Mouse (Mus musculus) frontal cortex, adult (tissue): ENCODE data around the gene Mcrip1.
"Not testable (repeated sequence)": the region's sequence is repeated elsewhere in the genome, so short reads cannot be mapped to it uniquely, and the experiment has no call there.

Experiments used
- ATAC-seq: cut with Nextera tagmentation; 2 replicates; pipeline ENCODE4 v1.9.2; 2017; ENCODE audit warnings: mild to moderate bottlenecking, moderate library complexity, mixed read lengths; ENCODE audit not compliant: low TSS enrichment

Mcrip1 gene

GRCm38 (mm10) chr11:120549168-120549945, at the start of gene Mcrip1:
Gene Mcrip1 (minus strand): TSS chr11:120549727.
- peak; percentile 87 for ATAC-seq

- no peak for ATAC-seq
Measured at GRCm38 (mm10) chr11:120598990-120599549, 49.5 kb upstream of the Mcrip1 start.

GRCm38 (mm10) chr11:120598283-120598989, 48.9 kb upstream of the Mcrip1 start, which contains the start of the genes Alyref and Anapc11:
Gene Alyref (minus strand): TSS chr11:120598365.
Gene Anapc11 (plus strand): TSS chr11:120598421.
- ATAC-seq = peak; percentile 99

GRCm38 (mm10) chr11:120597240-120598235, 48.0 kb upstream of the Mcrip1 start:
- ATAC-seq = no peak; the same call in 1 of the 2 replicates

DNA sequence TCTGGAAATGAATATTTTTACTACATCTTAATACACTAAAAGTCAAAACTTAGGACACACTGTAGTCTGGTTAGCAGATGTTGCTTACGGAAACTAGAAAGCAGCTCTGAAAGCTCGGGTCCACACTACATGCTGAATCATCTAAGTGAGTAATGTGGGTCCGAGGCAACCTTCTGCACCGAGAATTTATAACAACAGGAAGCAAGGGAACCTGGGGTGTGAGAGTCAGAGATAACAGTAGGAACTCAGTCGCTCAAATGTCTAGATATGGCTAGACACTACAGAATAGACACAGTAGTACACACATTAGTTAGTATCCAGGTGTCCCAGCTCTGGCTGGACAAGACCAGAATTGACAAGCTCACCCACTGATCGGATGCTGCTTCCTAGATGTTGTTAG, 39.0 kb upstream of the Mcrip1 start:
- no peak for ATAC-seq

- ATAC-seq = no peak
Measured at GRCm38 (mm10) chr11:120583937-120584336, 34.4 kb upstream of the Mcrip1 start.

GRCm38 (mm10) chr11:120582982-120583293, 33.4 kb upstream of the Mcrip1 start:
- ATAC-seq = not testable (repeated sequence)

DNA sequence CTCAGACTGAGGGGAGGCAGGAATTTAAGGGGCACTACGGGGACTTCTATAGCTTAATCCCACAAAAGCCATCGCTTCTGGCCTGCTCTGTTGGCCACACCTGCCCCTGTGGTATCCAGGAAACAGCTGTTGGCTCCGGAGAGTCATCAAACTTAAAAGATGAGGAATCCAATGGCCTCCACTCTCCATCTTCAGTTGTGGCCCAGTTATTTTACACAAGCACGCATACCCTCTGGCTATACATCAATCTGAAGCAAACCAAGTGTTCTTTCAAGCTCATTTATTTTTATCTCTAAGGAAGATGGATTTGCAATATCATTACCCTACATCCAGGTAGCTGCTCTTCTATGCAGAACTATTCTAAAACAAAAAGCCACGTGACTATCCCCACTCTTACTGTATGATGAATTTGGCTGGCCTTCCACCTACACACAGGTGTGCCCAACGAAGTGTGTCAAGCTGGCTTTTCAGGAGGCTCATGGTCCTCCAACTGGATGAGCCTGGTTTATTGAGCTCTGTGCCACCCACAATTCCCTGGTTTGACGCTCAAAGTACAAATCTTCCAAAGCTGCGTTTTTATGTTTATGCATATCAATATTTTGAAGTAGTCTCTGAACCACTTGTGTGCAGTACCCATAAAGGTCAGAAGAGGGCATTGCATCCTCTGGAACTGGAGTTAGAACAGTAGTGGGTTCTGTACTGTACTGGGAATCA, 32.9 kb upstream of the Mcrip1 start:
- ATAC-seq = no peak

DNA sequence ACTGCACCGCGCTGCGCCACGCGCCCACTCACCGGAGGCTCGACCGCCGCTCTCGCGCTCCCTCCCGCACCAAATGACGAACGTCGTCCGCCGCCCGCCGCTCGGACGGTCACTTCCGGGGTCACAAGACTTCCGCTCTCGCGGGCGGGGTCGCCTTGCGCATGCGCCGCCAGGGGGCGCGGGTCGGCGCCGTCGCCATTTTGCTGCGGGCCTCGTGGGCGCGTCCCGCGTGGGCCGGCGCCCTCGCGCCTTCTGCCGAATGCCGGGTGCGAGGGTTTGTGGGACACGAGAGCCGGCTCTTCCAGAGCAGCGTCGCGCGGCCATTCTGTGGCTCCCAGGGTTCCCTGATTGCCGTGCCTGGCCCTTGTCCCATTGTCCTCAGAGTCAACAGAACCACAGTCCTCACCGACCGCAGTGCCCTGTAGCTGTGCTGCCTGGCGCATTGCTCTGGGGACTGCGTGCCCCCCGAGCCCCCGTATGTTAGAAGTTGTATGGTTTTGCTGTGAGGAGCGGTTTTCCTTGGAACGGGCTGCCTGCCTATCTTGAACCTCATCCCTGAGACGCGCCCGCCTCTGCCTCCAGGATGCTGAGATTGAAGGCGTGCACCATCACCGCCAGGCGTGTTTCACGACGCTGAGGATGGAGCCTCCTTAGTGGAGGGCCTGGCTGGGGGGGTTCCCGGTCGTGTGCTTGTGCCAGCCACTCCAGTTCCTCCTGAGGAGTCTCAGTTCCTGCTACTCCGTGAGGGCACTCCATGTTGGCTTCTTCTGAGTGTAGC, 32.2 kb upstream of the Mcrip1 start, which contains the start of gene Arhgdia:
Gene Arhgdia, minus strand, starts transcription at position 135 of the 778 bp plus-strand sequence.
- ATAC-seq = peak; percentile 57; the same call in 1 of the 2 replicates

GRCm38 (mm10) chr11:120580871-120581331, 31.4 kb upstream of the Mcrip1 start:
- ATAC-seq = 0 out of 2 replicates have a peak, but pooled peaks have one; percentile 12

GRCm38 (mm10) chr11:120580190-120580589, 30.7 kb upstream of the Mcrip1 start:
- ATAC-seq = no peak

GRCm38 (mm10) chr11:120579316-120580107, 30.0 kb upstream of the Mcrip1 start:
- no peak for ATAC-seq

DNA sequence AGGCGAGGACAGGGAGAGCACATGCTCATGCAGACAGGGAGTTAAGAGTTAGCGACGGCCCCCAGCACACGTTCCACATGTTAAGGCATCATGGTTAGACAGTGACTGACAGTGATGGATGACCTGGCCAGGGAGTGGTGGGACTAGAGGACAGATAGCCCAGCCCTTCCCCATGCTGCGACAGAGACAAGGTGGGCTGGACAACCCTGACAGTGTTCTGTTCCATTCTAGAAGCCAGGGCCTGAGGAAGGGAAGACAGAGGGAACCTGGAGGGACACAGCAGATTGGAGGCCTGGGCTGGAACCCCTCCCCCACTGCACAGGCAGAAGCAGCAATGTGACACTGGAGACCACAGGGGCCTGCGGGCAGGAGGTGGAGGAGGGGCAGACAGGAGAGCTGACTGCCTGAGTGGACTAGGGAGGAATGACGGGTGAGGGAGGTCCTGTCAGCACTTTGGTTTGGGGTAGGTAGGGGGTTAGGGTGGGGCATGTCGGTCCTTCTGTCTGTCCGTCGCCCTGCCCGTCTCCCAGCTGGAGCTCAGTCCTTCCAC, 29.2 kb upstream of the Mcrip1 start:
- ATAC-seq = no peak

GRCm38 (mm10) chr11:120578024-120578693, 28.6 kb upstream of the Mcrip1 start:
- ATAC-seq = no peak

GRCm38 (mm10) chr11:120577211-120578023, 27.9 kb upstream of the Mcrip1 start:
- no peak for ATAC-seq

DNA sequence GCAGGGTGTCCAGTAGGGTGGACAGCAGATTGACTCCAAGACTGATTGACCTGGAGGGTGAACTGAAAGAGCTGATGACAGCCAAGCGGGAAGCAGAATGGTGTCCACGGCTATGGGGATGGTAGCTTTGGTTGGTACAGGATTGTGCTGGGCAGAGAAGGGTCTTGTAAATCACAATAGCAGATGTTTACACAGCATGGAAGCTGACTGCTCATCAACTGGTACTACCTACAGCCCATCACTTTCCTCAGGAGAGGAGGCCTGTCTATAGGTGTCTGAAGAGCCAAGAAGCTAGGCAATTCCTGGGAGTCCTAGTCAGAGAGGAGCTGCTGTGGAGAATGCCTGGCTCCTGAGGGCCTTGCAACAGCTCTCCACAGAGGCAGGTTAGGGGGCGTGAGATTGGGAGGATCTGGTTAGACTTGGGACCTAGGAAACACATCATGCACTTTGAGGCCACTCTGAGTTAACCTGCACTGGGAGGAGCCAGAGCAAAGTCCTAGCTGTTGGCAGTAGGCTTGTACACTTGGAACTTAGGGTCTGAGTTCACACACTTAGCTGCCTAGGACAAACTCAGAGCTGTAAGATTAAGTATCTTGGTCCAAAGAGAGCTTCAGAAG, 26.9 kb upstream of the Mcrip1 start:
- no peak for ATAC-seq

DNA sequence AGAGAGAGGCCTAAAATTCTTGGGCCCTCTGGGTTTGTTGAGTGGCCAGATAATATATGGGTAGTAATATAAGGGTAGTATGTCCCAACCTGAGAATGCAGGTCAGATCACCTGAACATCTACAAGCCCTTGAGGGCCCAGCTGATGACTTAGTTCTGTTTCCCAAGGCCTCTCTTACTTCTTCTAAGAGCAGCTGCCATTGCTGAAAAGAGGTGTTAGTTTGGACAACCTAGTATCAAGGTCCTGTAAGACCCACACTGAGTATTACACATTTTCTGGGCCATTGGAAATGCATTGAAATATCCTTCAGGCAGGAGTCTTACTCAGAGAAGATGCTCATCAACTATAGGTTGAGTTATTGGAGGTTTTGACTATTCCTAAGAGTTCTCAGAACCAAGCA, 26.4 kb upstream of the Mcrip1 start:
- ATAC-seq = no peak
